Mouse (Mus musculus) thymus, adult 2 months (tissue): ENCODE data around the gene Tas2r136. TPM values are rescaled to one million over a fixed set of nuclear protein-coding genes. Genes with fewer than 3 reads are reported as not detected.

Experiments used
- DNase-seq: peaks from one replicate; pipeline ENCODE4 v3.0.0; 2021
- H3K27ac ChIP-seq: fragments of 200-500 bp; 2 replicates; pipeline ENCODE4 v1.5.1; 2012; ENCODE audit warnings: low read length, control low read depth; ENCODE audit not compliant: control insufficient read depth, insufficient read depth
- H3K27me3 ChIP-seq: fragments of 200-500 bp; 2 replicates; pipeline ENCODE4 v1.6.1; 2012; ENCODE audit warnings: mild to moderate bottlenecking, low read length, moderate library complexity, mixed read lengths; ENCODE audit not compliant: control insufficient read depth, insufficient read depth
- H3K36me3 ChIP-seq: fragments of 200-500 bp; 2 replicates; pipeline ENCODE4 v1.6.1; 2012; ENCODE audit warnings: mild to moderate bottlenecking, low read length, moderate library complexity; ENCODE audit not compliant: control insufficient read depth, insufficient read depth
- H3K4me1 ChIP-seq: fragments of 200-500 bp; replicated peaks from 2 replicates; pipeline ENCODE4 v1.6.1; 2012; ENCODE audit warnings: low read length; ENCODE audit not compliant: control insufficient read depth, insufficient read depth
- H3K4me3 ChIP-seq: fragments of 200-500 bp; 2 replicates; pipeline ENCODE4 v1.5.1; 2012; ENCODE audit warnings: mild to moderate bottlenecking, low read length, control low read depth, moderate library complexity; ENCODE audit not compliant: control insufficient read depth, insufficient read depth
- CTCF ChIP-seq: fragments of 200-500 bp; IDR thresholded peaks from 2 replicates; pipeline ENCODE4 v1.5.1; 2012; ENCODE audit warnings: mild to moderate bottlenecking, control low read depth, low read length, moderate library complexity, borderline replicate concordance; ENCODE audit not compliant: control insufficient read depth, poor library complexity, insufficient read depth; ENCODE audit errors: extremely low read depth
- POLR2A ChIP-seq: fragments of 200-500 bp; IDR thresholded peaks from 2 replicates; pipeline ENCODE4 v1.6.1; 2012; ENCODE audit warnings: mild to moderate bottlenecking, low read length, control low read depth, moderate library complexity; ENCODE audit not compliant: control insufficient read depth, poor library complexity, insufficient read depth; ENCODE audit errors: extremely low read depth
- WGBS: fragments of 180-500 bp; shearing (Covaris S2); methylation state at CpG from one replicate; pipeline ENCODE4 v1.1.7; 2018; 5-methylcytosine and 5-hydroxymethylcytosine counted together
- polyA plus RNA-seq: library from polyadenylated mRNA; depleted of rRNA; stranded (reverse); fragments of >200 nt; gene quantifications from 2 replicates; pipeline ENCODE4 v1.2.3, GENCODE M21; 2012; rRNA removed

Tas2r136 gene
- not detected in 2 replicates for polyA plus RNA-seq

- no peaks in the 10 kb centered on the region for H3K27me3 ChIP-seq
- TF ChIP-seq POLR2A (no peak), CTCF (no peak)
- no peak for DNase-seq
- no peaks in the 10 kb centered on the region for H3K36me3 ChIP-seq
- no peak within 1 kb of the TSS for H3K27ac ChIP-seq
- no peaks in the 10 kb centered on the region for H3K4me1 ChIP-seq
- H3K4me3 ChIP-seq = no peak within 1 kb of the TSS
Observed at GRCm38 (mm10) chr6:132778062-132778461, at the start of gene Tas2r136. Gene Tas2r136, minus strand, starts transcription at chr6:132778162.

GRCm38 (mm10) chr6:132802518-132802917 is 24.6 kb upstream of the Tas2r136 start, which contains the start of gene Tas2r117:
Gene Tas2r117, plus strand, starts transcription at chr6:132802818.
- Histone ChIP-seq H3K27ac (no peak within 1 kb of the TSS), H3K4me1 (no peaks in the 10 kb centered on the region), H3K27me3 (no peaks in the 10 kb centered on the region), H3K4me3 (no peak within 1 kb of the TSS), H3K36me3 (no peaks in the 10 kb centered on the region)
- DNase-seq = no peak
- TF ChIP-seq POLR2A = no peak
- TF ChIP-seq CTCF = no peak
- WGBS = 84% methylated on average over 1 of the region's 1 CpGs

GRCm38 (mm10) chr6:132795393-132795792 is 17.4 kb upstream of the Tas2r136 start:
- H3K36me3 ChIP-seq = no peaks in the 10 kb centered on the region
- H3K27ac ChIP-seq = no peak overlapping the region
- H3K27me3 ChIP-seq = no peaks in the 10 kb centered on the region
- TF ChIP-seq POLR2A = no peak
- H3K4me1 ChIP-seq = no peaks in the 10 kb centered on the region
- no peak for DNase-seq
- no peak overlapping the region for H3K4me3 ChIP-seq
- 50% methylated on average over 1 of the region's 1 CpGs for WGBS

GRCm38 (mm10) chr6:132761831-132762230 is 16.1 kb downstream of the Tas2r136 start, which contains the start of gene Tas2r102:
Gene Tas2r102, plus strand, starts transcription at chr6:132762131.
- Histone ChIP-seq H3K4me1 (no peaks in the 10 kb centered on the region), H3K4me3 (no peak within 1 kb of the TSS), H3K27ac (no peak within 1 kb of the TSS), H3K36me3 (no peaks in the 10 kb centered on the region), H3K27me3 (no peaks in the 10 kb centered on the region)
- no peak for DNase-seq
- TF ChIP-seq CTCF = no peak
- no peak for TF ChIP-seq POLR2A
- WGBS = 99% methylated on average over 2 of the region's 2 CpGs

GRCm38 (mm10) chr6:132754430-132754829 is 23.5 kb downstream of the Tas2r136 start, which contains the start of gene Tas2r124:
Gene Tas2r124, plus strand, starts transcription at chr6:132754730.
- no peaks in the 10 kb centered on the region for H3K27me3 ChIP-seq
- TF ChIP-seq POLR2A = no peak
- no peak for TF ChIP-seq CTCF
- no peak within 1 kb of the TSS for H3K27ac ChIP-seq

GRCm38 (mm10) chr6:132750206-132750605 is 27.8 kb downstream of the Tas2r136 start:
- Histone ChIP-seq H3K27ac (no peak overlapping the region), H3K27me3 (no peaks in the 10 kb centered on the region), H3K4me1 (no peaks in the 10 kb centered on the region), H3K36me3 (no peaks in the 10 kb centered on the region), H3K4me3 (no peak overlapping the region)
- TF ChIP-seq CTCF (no peak), POLR2A (no peak)
- WGBS = 92% methylated on average over 2 of the region's 2 CpGs
- no peak for DNase-seq

More at GRCm38 (mm10) chr6:132754430-132754829, 23.5 kb downstream of the Tas2r136 start, which contains the start of gene Tas2r124:
- no peak for DNase-seq
- Histone ChIP-seq H3K4me3 (no peak within 1 kb of the TSS), H3K36me3 (no peaks in the 10 kb centered on the region), H3K4me1 (no peaks in the 10 kb centered on the region)
- WGBS = 89% methylated on average over 1 of the region's 1 CpGs

- no peak for DNase-seq
- TF ChIP-seq POLR2A = no peak
- TF ChIP-seq CTCF = no peak
- Histone ChIP-seq H3K27me3 (no peaks in the 10 kb centered on the region), H3K4me1 (no peaks in the 10 kb centered on the region), H3K27ac (no peak within 1 kb of the TSS), H3K36me3 (no peaks in the 10 kb centered on the region), H3K4me3 (no peak within 1 kb of the TSS)
- 76% methylated on average over 2 of the region's 2 CpGs for WGBS
Observed at GRCm38 (mm10) chr6:132737935-132738334, 40.0 kb downstream of the Tas2r136 start, which contains the start of gene Tas2r115. Gene Tas2r115, minus strand, starts transcription at chr6:132738035.

Other genes starting within 250 kb of the Tas2r136 start
- 0.15 TPM in 1 of 2 replicates, not detected in the other for gene Prh1, start 208.4 kb downstream of the Tas2r136 start, polyA plus RNA-seq
- gene Prp2, start 182.2 kb downstream of the Tas2r136 start, polyA plus RNA-seq = not detected in 2 replicates
- 0.36 TPM in 1 of 2 replicates, not detected in the other for gene A630073D07Rik, start 126.6 kb downstream of the Tas2r136 start, polyA plus RNA-seq
- gene Tas2r120, start 121.2 kb downstream of the Tas2r136 start, polyA plus RNA-seq = not detected in 2 replicates
- not detected in 2 replicates for gene Tas2r121, start 77.2 kb downstream of the Tas2r136 start, polyA plus RNA-seq
- not detected in 2 replicates for gene Tas2r122, start 66.2 kb downstream of the Tas2r136 start, polyA plus RNA-seq
- not detected in 2 replicates for gene Tas2r115, start 40.1 kb downstream of the Tas2r136 start, polyA plus RNA-seq
- not detected in 2 replicates for gene Tas2r124, start 23.4 kb downstream of the Tas2r136 start, polyA plus RNA-seq
- not detected in 2 replicates for gene Tas2r102, start 16.0 kb downstream of the Tas2r136 start, polyA plus RNA-seq
- gene Tas2r117, start 24.7 kb upstream of the Tas2r136 start, polyA plus RNA-seq = 0.11 TPM in 1 of 2 replicates, not detected in the other
- not detected in 2 replicates for gene Tas2r123, start 69.0 kb upstream of the Tas2r136 start, polyA plus RNA-seq
- gene Tas2r116, start 77.3 kb upstream of the Tas2r136 start, polyA plus RNA-seq = not detected in 2 replicates
- not detected in 2 replicates for gene Tas2r110, start 89.8 kb upstream of the Tas2r136 start, polyA plus RNA-seq
- not detected in 2 replicates for gene Tas2r113, start 114.8 kb upstream of the Tas2r136 start, polyA plus RNA-seq
- gene Tas2r125, start 131.5 kb upstream of the Tas2r136 start, polyA plus RNA-seq = not detected in 2 replicates
- gene Tas2r129, start 172.9 kb upstream of the Tas2r136 start, polyA plus RNA-seq = not detected in 2 replicates
- not detected in 2 replicates for gene Tas2r131, start 179.8 kb upstream of the Tas2r136 start, polyA plus RNA-seq
- gene Tas2r109, start 202.8 kb upstream of the Tas2r136 start, polyA plus RNA-seq = not detected in 2 replicates